Mouse (Mus musculus) olfactory bulb, adult 2 months (tissue): ENCODE results near the gene Slc26a8.

Experiments
- CTCF ChIP-seq: fragments of 200-500 bp; IDR thresholded peaks from 2 replicates; pipeline ENCODE4 v1.5.1; 2012; ENCODE audit warnings: low read depth, mild to moderate bottlenecking, low read length, moderate library complexity; ENCODE audit not compliant: insufficient read depth
- POLR2A ChIP-seq: fragments of 200-500 bp; IDR thresholded peaks from 2 replicates; pipeline ENCODE4 v1.6.1; 2012; ENCODE audit warnings: mild to moderate bottlenecking, low read depth, low read length, moderate library complexity; ENCODE audit not compliant: insufficient read depth

GRCm38 (mm10) chr17:28696641-28697040 lies 6.6 kb upstream of the Slc26a8 start:
- TF ChIP-seq CTCF: no peak
- no peak for TF ChIP-seq POLR2A
